Mouse (Mus musculus) liver, postnatal 0 days (tissue): ENCODE measurements at regions not wholly inside any gene's neighbourhood (a gene's known extent, or its start where the extent isn't known, plus 50 kb on each side); places are given as distances from the start of the nearest gene placed in this dataset.

Experiments
- CTCF ChIP-seq: sonication (generic); IDR thresholded peaks from 2 replicates; pipeline ENCODE4 v1.5.1; 2016; ENCODE audit warnings: antibody characterized with exemption, low read depth
- EP300 ChIP-seq: IDR thresholded peaks from 2 replicates; pipeline ENCODE4 v1.6.1; 2016; ENCODE audit warnings: antibody characterized with exemption, low read depth, mild to moderate bottlenecking

DNA sequence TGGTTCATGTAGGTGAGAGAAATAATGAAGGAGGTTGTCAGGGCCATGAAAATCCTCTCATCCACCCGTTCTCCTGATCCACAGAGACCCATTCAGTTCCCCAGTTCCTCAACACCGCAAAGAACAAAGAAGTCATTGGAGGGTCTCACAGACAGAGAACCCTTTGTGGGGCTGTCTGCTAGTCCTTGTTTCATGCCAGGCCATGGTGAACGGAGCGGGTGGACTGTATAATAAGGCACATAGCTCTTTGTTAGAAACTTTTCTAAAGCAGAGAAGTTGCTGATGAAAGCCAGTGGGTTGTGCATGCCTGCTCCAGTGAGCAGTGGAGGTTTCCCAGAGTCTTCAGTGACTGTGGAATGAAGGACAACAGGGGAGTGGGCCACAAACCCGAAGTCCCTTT lies 194.1 kb downstream of the Rergl start:
- no peak for TF ChIP-seq CTCF
- TF ChIP-seq EP300, result no peak
